ENCODE assay signal across 8 mouse cellular contexts in the genomic region with DNA sequence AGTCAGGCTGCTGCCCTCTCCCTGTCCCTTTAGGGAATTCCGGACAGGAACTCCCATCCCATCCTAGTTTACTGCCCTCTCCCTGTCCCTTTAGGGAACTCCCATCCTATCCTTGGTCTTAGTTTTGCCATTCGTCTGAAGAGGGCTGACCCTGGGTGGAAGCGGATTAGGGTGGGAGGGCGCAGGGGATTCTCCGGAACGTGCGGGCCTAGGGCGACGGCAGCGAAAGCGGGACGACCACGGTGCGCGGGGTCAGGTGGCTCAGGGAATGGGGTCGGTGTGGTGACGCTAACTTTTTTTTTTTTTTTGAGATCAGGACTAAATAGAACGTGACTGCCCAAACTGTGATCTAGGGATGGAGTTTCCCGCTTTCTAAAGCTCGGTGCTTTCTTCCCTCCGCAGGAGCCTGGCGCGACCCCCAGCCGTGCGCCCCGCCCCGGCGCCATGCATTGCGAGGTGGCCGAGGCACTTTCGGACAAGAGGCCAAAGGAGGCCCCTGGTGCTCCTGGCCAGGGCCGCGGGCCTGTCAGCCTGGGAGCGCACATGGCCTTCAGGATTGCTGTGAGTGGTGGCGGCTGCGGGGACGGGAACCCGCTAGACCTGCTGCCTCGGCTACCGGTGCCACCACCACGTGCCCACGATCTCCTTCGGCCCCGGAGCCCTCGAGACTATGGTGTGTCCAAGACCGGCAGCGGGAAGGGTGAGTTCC. TPM values are rescaled to one million over a fixed set of nuclear protein-coding genes. Genes with fewer than 3 reads are reported as not detected.
DNase-seq lines count a peak whose midpoint lies in the region; ATAC-seq and TF ChIP-seq lines count a peak whose summit lies in the region.

No protein-coding gene starts in this region.

- no peaks in the 10 kb centered on the region for H3K79me2 ChIP-seq in heart, adult 2 months (replicated peaks; ENCODE audit: control insufficient read depth, insufficient read depth, low read length)

- no peak for DNase-seq in heart, adult 2 months
- DNase-seq in heart, postnatal 10 days, result no peak
- no peak for DNase-seq in layer of hippocampus, adult 9-11 months
- DNase-seq in left cerebral cortex, postnatal 25 days (ENCODE audit: low spot score in 2 of 2), result no peak

- H3K9ac ChIP-seq in heart, adult 2 months (ENCODE audit: low read depth, low read length), result no peak overlapping the region
- no peak overlapping the region for H3K9ac ChIP-seq in intestine, postnatal 0 days (ENCODE audit: low read depth, low read length)
- peak overlapping the region; percentile 68 for H3K9ac ChIP-seq in midbrain, embryonic 16.5 days (ENCODE audit: low read depth, low read length)

- H3K9me3 ChIP-seq in intestine, postnatal 0 days (ENCODE audit: control insufficient read depth), result no peaks in the 10 kb centered on the region
- no peaks in the 10 kb centered on the region for H3K9me3 ChIP-seq in midbrain, embryonic 16.5 days (replicated peaks; ENCODE audit: control insufficient read depth, low read length, poor library complexity, severe bottlenecking)

- no peak overlapping the region for H3K27ac ChIP-seq in heart, adult 2 months
- H3K27ac ChIP-seq in intestine, postnatal 0 days (ENCODE audit: low read depth, low read length), result no peak overlapping the region
- H3K27ac ChIP-seq in midbrain, embryonic 16.5 days (ENCODE audit: low read length), result no peak overlapping the region

- 0 out of 2 replicates have a peak, but pooled peaks have one; percentile 23 for ATAC-seq in common myeloid progenitor, adult 5-6 weeks (replicated peaks; ENCODE audit: low read depth, poor library complexity, severe bottlenecking)
- no peak for ATAC-seq in intestine, postnatal 0 days
- peak; percentile 33; the same call in 1 of the 2 replicates for ATAC-seq in midbrain, embryonic 16.5 days
- ATAC-seq in erythroid progenitor cell, adult 5-6 weeks (replicated peaks; ENCODE audit: low FRiP score, poor library complexity, severe bottlenecking), result no peak

- no peak for TF ChIP-seq POLR2A in heart, adult 2 months (IDR thresholded peaks at IDR 0.05; ENCODE audit: insufficient read depth, low read depth, low read length)

- no peaks in the 10 kb centered on the region for H3K36me3 ChIP-seq in heart, adult 2 months (ENCODE audit: control insufficient read depth, insufficient read depth, low read length)
- H3K36me3 ChIP-seq in intestine, postnatal 0 days (ENCODE audit: control insufficient read depth, insufficient read depth), result no peaks in the 10 kb centered on the region
- H3K36me3 ChIP-seq in midbrain, embryonic 16.5 days (ENCODE audit: control insufficient read depth, insufficient read depth, low read length), result no peaks in the 10 kb centered on the region

- TF ChIP-seq CTCF in heart, adult 2 months (IDR thresholded peaks at IDR 0.05), result no peak
- peak; percentile 21 for TF ChIP-seq CTCF in intestine, postnatal 0 days (IDR thresholded peaks at IDR 0.05; ENCODE audit: low read depth)

- no peak for TF ChIP-seq EP300 in heart, adult 2 months (IDR thresholded peaks at IDR 0.05; ENCODE audit: insufficient read depth, low read depth, low read length)

- WGBS in heart, adult 2 months, result 10% methylated on average over 47 of the region's 47 CpGs
- 4% methylated on average over 47 of the region's 47 CpGs for WGBS in intestine, postnatal 0 days
- WGBS in midbrain, embryonic 16.5 days, result 2% methylated on average over 46 of the region's 47 CpGs

- peak overlapping the region; percentile 59 for H3K4me3 ChIP-seq in heart, adult 2 months
- peak overlapping the region; percentile 63 for H3K4me3 ChIP-seq in intestine, postnatal 0 days (ENCODE audit: low read depth, low read length)
- peak overlapping the region; percentile 60 for H3K4me3 ChIP-seq in midbrain, embryonic 16.5 days (ENCODE audit: low read depth, low read length)

- H3K27me3 ChIP-seq in heart, adult 2 months (ENCODE audit: control insufficient read depth, insufficient read depth, low read length), result peaks cover 5% of the 10 kb centered on the region
- H3K27me3 ChIP-seq in intestine, postnatal 0 days (replicated peaks; ENCODE audit: control insufficient read depth, insufficient read depth, low read length), result peaks cover 68% of the 10 kb centered on the region
- H3K27me3 ChIP-seq in midbrain, embryonic 16.5 days (ENCODE audit: control insufficient read depth, insufficient read depth, low read depth, low read length), result peaks cover 35% of the 10 kb centered on the region

- intact Hi-C loops in heart, adult 2 months (cut with DNase I), result no loop called here
- intact Hi-C loops in heart, postnatal 10 days (cut with DNase I), result no loop called here
- intact Hi-C loops in left cerebral cortex, postnatal 25 days (cut with DNase I), result no loop called here

- H3K4me1 ChIP-seq in heart, adult 2 months (ENCODE audit: control insufficient read depth, insufficient read depth, low read length), result no peaks in the 10 kb centered on the region
- H3K4me1 ChIP-seq in intestine, postnatal 0 days (replicated peaks; ENCODE audit: control insufficient read depth, insufficient read depth, low read length), result no peaks in the 10 kb centered on the region
- H3K4me1 ChIP-seq in midbrain, embryonic 16.5 days (ENCODE audit: control insufficient read depth, insufficient read depth, low read length), result peaks cover 10% of the 10 kb centered on the region

- H3K4me2 ChIP-seq in intestine, postnatal 0 days (replicated peaks; ENCODE audit: low read depth), result peak overlapping the region; percentile 98
- H3K4me2 ChIP-seq in midbrain, embryonic 16.5 days (ENCODE audit: low read length), result peak overlapping the region; percentile 89

RNA-seq across cellular contexts. Expression of gene Glis1, which starts 1.0 kb away (rescaled TPM):
- under 1 TPM; 0.30 to 0.52 TPM for total RNA-seq in heart, adult 2 months (2021)
- polyA plus RNA-seq in heart, adult 2 months (2012; rRNA removed), result 0.18 and 0.29 TPM in 2 replicates
- under 1 TPM in 1 of 2 experiments, not detected in 1; 0.38 TPM for total RNA-seq in heart, postnatal 10 days (2021)
- 0.34 TPM in 1 of 2 replicates, not detected in the other for total RNA-seq in common myeloid progenitor, adult 5-6 weeks (2017)
- 0.14 and 0.18 TPM in 2 replicates for polyA plus RNA-seq in intestine, postnatal 0 days (2015; fragmentation: Nextera tagmentation; extraction: Ambion mirVana)
- 2.3 and 2.4 TPM in 2 replicates for polyA plus RNA-seq in midbrain, embryonic 16.5 days (2015; fragmentation: Nextera tagmentation; extraction: Ambion mirVana)
- not detected in 2 replicates for total RNA-seq in erythroid progenitor cell, adult 5-6 weeks (2015; ENCODE audit: low replicate concordance)
- 0.13 TPM in 1 of 2 replicates, not detected in the other for total RNA-seq in erythroid progenitor cell, adult 5-6 weeks (2017; ENCODE audit: low replicate concordance)
- 1 to 10 TPM in 1 of 2 experiments, under 1 TPM in 1; 0.82 to 1.1 TPM for total RNA-seq in left cerebral cortex, postnatal 25 days (2021)

Comparison
In these comparisons a context has a peak if more than half of its experiments do, and no peak if none do; other contexts are left out.
1. ATAC-seq: peak in common myeloid progenitor, adult 5-6 weeks (single experiment) and midbrain, embryonic 16.5 days (single experiment); none in intestine, postnatal 0 days (single experiment) and erythroid progenitor cell, adult 5-6 weeks (single experiment).
2. Peak in every context shown above with its lines, with median percentiles within 50 percentile points of each other: H3K4me3 ChIP-seq.